Mouse (Mus musculus) CH12.LX (cell line): ENCODE measurements around the gene Slu7. TPM values are rescaled to one million over a fixed set of nuclear protein-coding genes. Genes with fewer than 3 reads are reported as not detected.

Experiments
- DNase-seq: peaks from one replicate; pipeline ENCODE4 v3.0.0-alpha.2; 2013; ENCODE audit errors: extremely low read depth
- H3K27ac ChIP-seq: 2 replicates; pipeline ENCODE4 v1.5.1; 2012; ENCODE audit warnings: low read depth, mild to moderate bottlenecking, control low read depth, moderate library complexity; ENCODE audit not compliant: insufficient read depth
- H3K27me3 ChIP-seq: replicated peaks from 2 replicates; pipeline ENCODE3; 2012; ENCODE audit warnings: inconsistent platforms
- H3K36me3 ChIP-seq, 2 experiments: replicated peaks in 1 of 2; 2 replicates each; pipeline versions ENCODE3 to v1.6.1; 2012; ENCODE audit warnings: inconsistent platforms in 1 of 2, low read length in 1 of 2, mild to moderate bottlenecking in 1 of 2, mixed read lengths in 1 of 2, moderate library complexity in 1 of 2; ENCODE audit not compliant: control insufficient read depth in 1 of 2, insufficient read depth in 1 of 2
- H3K4me1 ChIP-seq, 2 experiments: 2 replicates each; pipeline ENCODE4 v1.6.1; 2012; ENCODE audit warnings: inconsistent platforms in 1 of 2, moderate library complexity in 1 of 2; ENCODE audit not compliant: insufficient read depth in 2 of 2, control insufficient read depth in 1 of 2
- H3K4me2 ChIP-seq: 2 replicates; pipeline ENCODE4 v1.6.1; 2012; ENCODE audit warnings: low read depth, mild to moderate bottlenecking, control low read depth; ENCODE audit not compliant: poor library complexity, insufficient read depth, severe bottlenecking
- H3K4me3 ChIP-seq, 3 experiments: fragments of 150-350 bp in 1 of 3; sonication (generic) in 1 of 3; replicated peaks in 1 of 3; 2 replicates each; pipeline versions ENCODE3 to v1.5.1; 2011 to 2012; ENCODE audit warnings: low read depth in 2 of 3, low read length in 2 of 3, mild to moderate bottlenecking in 2 of 3, moderate library complexity in 2 of 3, control low read depth in 1 of 3, improper control_type of control experiment in 1 of 3, inconsistent platforms in 1 of 3, mixed read lengths in 1 of 3; ENCODE audit not compliant: poor library complexity in 1 of 3
- H3K79me2 ChIP-seq: replicated peaks from 2 replicates; pipeline ENCODE4 v1.6.1; 2012; ENCODE audit warnings: mild to moderate bottlenecking, moderate library complexity; ENCODE audit not compliant: control insufficient read depth, poor library complexity, insufficient read depth, severe bottlenecking; ENCODE audit errors: extremely low read depth
- H3K9ac ChIP-seq: 2 replicates; pipeline ENCODE4 v1.6.1; 2012; ENCODE audit warnings: low read depth, mild to moderate bottlenecking, control low read depth, moderate library complexity; ENCODE audit not compliant: insufficient read depth
- H3K9me3 ChIP-seq: replicated peaks from 2 replicates; pipeline ENCODE3; 2012; ENCODE audit warnings: low read length, inconsistent platforms, mixed read lengths
- CHD1 ChIP-seq: IDR thresholded peaks from 2 replicates; pipeline ENCODE4 v1.6.1; 2012; ENCODE audit warnings: low read depth, low read length, improper control_type of control experiment, inconsistent platforms
- CHD2 ChIP-seq: IDR thresholded peaks from 2 replicates; pipeline ENCODE4 v1.6.1; 2011; ENCODE audit warnings: low read length, improper control_type of control experiment
- CTCF ChIP-seq, 2 experiments: IDR thresholded peaks in 1 of 2; conservative IDR thresholded peaks in 1 of 2; 2 replicates each; pipeline ENCODE4 v1.5.1; 2011 to 2012; ENCODE audit warnings: low read depth in 2 of 2, low read length in 2 of 2, improper control_type of control experiment in 1 of 2, inconsistent platforms in 1 of 2, mild to moderate bottlenecking in 1 of 2, moderate library complexity in 1 of 2
- ELF1 ChIP-seq: IDR thresholded peaks from 2 replicates; pipeline ENCODE4 v1.6.1; 2014; ENCODE audit warnings: low read depth, mild to moderate bottlenecking, inconsistent platforms, low read length, improper control_type of control experiment
- EP300 ChIP-seq: IDR thresholded peaks from 2 replicates; pipeline ENCODE4 v1.6.1; 2011; ENCODE audit warnings: low read length, improper control_type of control experiment
- JUND ChIP-seq: conservative IDR thresholded peaks from 2 replicates; pipeline ENCODE4 v1.6.1; 2011; ENCODE audit warnings: low read depth, low read length, improper control_type of control experiment
- KAT2A ChIP-seq: IDR thresholded peaks from 2 replicates; pipeline ENCODE4 v1.6.1; 2012; ENCODE audit warnings: low read length, improper control_type of control experiment, inconsistent platforms; ENCODE audit not compliant: insufficient replicate concordance
- MAX ChIP-seq: IDR thresholded peaks from 2 replicates; pipeline ENCODE4 v1.6.1; 2011; ENCODE audit warnings: low read length, improper control_type of control experiment
- MEF2A ChIP-seq: IDR thresholded peaks from 2 replicates; pipeline ENCODE4 v1.6.1; 2014; ENCODE audit warnings: low read depth, mild to moderate bottlenecking, inconsistent platforms, low read length, improper control_type of control experiment, borderline replicate concordance
- MXI1 ChIP-seq: IDR thresholded peaks from 2 replicates; pipeline ENCODE4 v1.6.1; 2011; ENCODE audit warnings: mild to moderate bottlenecking, low read depth, low read length, improper control_type of control experiment
- MYC ChIP-seq: IDR thresholded peaks from 2 replicates; pipeline ENCODE4 v1.6.1; 2011; ENCODE audit warnings: low read depth, mild to moderate bottlenecking, improper control_type of control experiment, low read length
- NELFE ChIP-seq: IDR thresholded peaks from 2 replicates; pipeline ENCODE4 v1.6.1; 2011; ENCODE audit warnings: low read depth, low read length, improper control_type of control experiment
- PAX5 ChIP-seq: IDR thresholded peaks from 2 replicates; pipeline ENCODE4 v1.6.1; 2012; ENCODE audit warnings: low read length, inconsistent platforms, mixed read lengths
- POLR2AphosphoS2 ChIP-seq: IDR thresholded peaks from 2 replicates; pipeline ENCODE4 v1.6.1; 2011; ENCODE audit warnings: low read depth, low read length, improper control_type of control experiment
- RAD21 ChIP-seq: IDR thresholded peaks from 2 replicates; pipeline ENCODE4 v1.6.1; 2011; ENCODE audit warnings: low read depth, mild to moderate bottlenecking, low read length, improper control_type of control experiment, moderate library complexity
- SMC3 ChIP-seq: IDR thresholded peaks from 2 replicates; pipeline ENCODE4 v1.6.1; 2011; ENCODE audit warnings: low read depth, low read length, improper control_type of control experiment
- TCF12 ChIP-seq: IDR thresholded peaks from 2 replicates; pipeline ENCODE4 v1.6.1; 2014; ENCODE audit warnings: low read depth, mild to moderate bottlenecking, inconsistent platforms, low read length, improper control_type of control experiment
- ZC3H11A ChIP-seq: IDR thresholded peaks from 2 replicates; pipeline ENCODE4 v1.6.1; 2012; ENCODE audit warnings: low read depth, mild to moderate bottlenecking, inconsistent platforms, low read length, improper control_type of control experiment
- ZNF384 ChIP-seq: IDR thresholded peaks from 2 replicates; pipeline ENCODE4 v1.6.1; 2012; ENCODE audit warnings: low read depth, low read length, improper control_type of control experiment, inconsistent platforms
- dilution Hi-C: fragments of 300-500 bp; cut with MboI; formaldehyde crosslinking; loops from 2 replicates; pipeline ENCODE4 v1.14.3; 2020; ENCODE audit warnings: low sequenced_read_pairs; ENCODE audit not compliant: extremely low pct_unique_long_range_greater_than_20kb, extremely low pct_ligation_motif_present
- in situ Hi-C: fragments of 300-500 bp; cut with MboI; formaldehyde crosslinking; loops from 3 replicates; pipeline ENCODE4 v1.14.3; 2019; ENCODE audit warnings: low sequenced_read_pairs, low pct_ligation_motif_present, low pct_unique_long_range_greater_than_20kb, mixed read lengths
- polyA plus RNA-seq: library from polyadenylated mRNA; unstranded; fragments of >175 nt; gene quantifications from 2 replicates; pipeline ENCODE4 v1.2.1, GENCODE M21; 2012; ENCODE audit warnings: low read depth; ENCODE audit not compliant: insufficient read length
- total RNA-seq, 2 experiments: library from RNA; depleted of rRNA; stranded (reverse); fragments of 300-350 nt in 1 of 2; fragments of >200 nt in 1 of 2; gene quantifications; 2 replicates each; pipeline ENCODE4 v1.2.3; 2012 to 2014

Gene Slu7
- total and polyA plus RNA-seq, 3 experiments, result 41.6 to 66.8 (median 60.3) TPM

GRCm38 (mm10) chr11:43452266-43452665, 18.7 kb downstream of the Slu7 start:
- in situ Hi-C loops, result no loop called here
- H3K4me2 ChIP-seq, result no peak overlapping the region
- DNase-seq, result no peak
- H3K27ac ChIP-seq, result no peak overlapping the region
- 0 out of 4 replicates have a peak, but pooled peaks cover 0 to 3% of the 10 kb centered on the region in 2 experiments for H3K4me1 ChIP-seq
- H3K36me3 ChIP-seq, result peaks cover 4 to 13% of the 10 kb centered on the region in 2 experiments
- H3K9me3 ChIP-seq, result peaks cover 5% of the 10 kb centered on the region
- no peak overlapping the region for H3K4me3 ChIP-seq
- no peaks in the 10 kb centered on the region for H3K79me2 ChIP-seq
- no peak overlapping the region for H3K9ac ChIP-seq
- TF ChIP-seq KAT2A, result no peak
- no peak for TF ChIP-seq MXI1
- peak in 1 of 2 experiments; percentile 27; a peak in 1 of 4 replicates for TF ChIP-seq CTCF (conservative IDR thresholded peaks at IDR 0.05 in 1 of 2, IDR thresholded peaks at IDR 0.05 in 1 of 2; ENCODE audit: low read depth in 2 of 2, low read length in 2 of 2)
- TF ChIP-seq CHD1, result no peak
- TF ChIP-seq RAD21, result peak; percentile 15
- TF ChIP-seq ZNF384, result no peak
- TF ChIP-seq, all 38 proteins: peak for 2
- dilution Hi-C loops, result no loop called here
- no peaks in the 10 kb centered on the region for H3K27me3 ChIP-seq

GRCm38 (mm10) chr11:43463204-43463603, 29.7 kb downstream of the Slu7 start:
- Histone ChIP-seq H3K27me3 (peaks cover 9% of the 10 kb centered on the region), H3K79me2 (no peaks in the 10 kb centered on the region), H3K9ac (no peak overlapping the region), H3K27ac (no peak overlapping the region), H3K4me3 (no peak overlapping the region), H3K4me1 (no peaks in the 10 kb centered on the region), H3K4me2 (no peak overlapping the region), H3K9me3 (peaks cover 3% of the 10 kb centered on the region), H3K36me3 (no peaks in the 10 kb centered on the region)
- DNase-seq, result no peak
- TF ChIP-seq RAD21 (no peak), TCF12 (no peak)
- dilution Hi-C loops (no loop called here), in situ Hi-C loops (no loop called here)

DNA sequence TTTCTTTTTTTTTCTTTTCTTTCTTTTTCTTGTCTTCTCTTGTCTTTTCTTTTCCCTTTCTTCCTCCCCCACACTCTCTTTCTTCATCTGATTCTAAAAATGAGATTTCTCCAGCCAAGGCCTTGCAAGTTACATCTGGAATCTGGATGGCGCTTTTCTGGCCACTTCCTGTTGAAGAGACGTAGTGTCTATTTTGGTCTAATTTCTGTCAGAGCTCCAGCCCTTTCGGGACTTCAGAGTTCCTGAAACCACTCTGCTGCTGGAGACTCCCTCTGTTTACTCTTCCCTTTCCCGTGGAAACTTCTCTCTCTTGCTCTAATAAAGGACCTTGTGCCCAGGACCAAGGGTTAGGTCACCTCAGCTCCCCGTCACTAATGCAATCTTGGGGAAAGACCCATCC, 36.6 kb downstream of the Slu7 start:
- Histone ChIP-seq H3K4me2 (no peak overlapping the region), H3K9ac (no peak overlapping the region), H3K9me3 (no peaks in the 10 kb centered on the region), H3K79me2 (no peaks in the 10 kb centered on the region), H3K4me3 (no peak overlapping the region), H3K36me3 (no peaks in the 10 kb centered on the region), H3K27ac (no peak overlapping the region), H3K4me1 (peaks cover 0 to 7% of the 10 kb centered on the region in 2 experiments; a peak in 1 of 4 replicates), H3K27me3 (peaks cover 7% of the 10 kb centered on the region)
- no peak for DNase-seq
- dilution Hi-C loops (no loop called here), in situ Hi-C loops (no loop called here)
- TF ChIP-seq MEF2A (no peak), CHD2 (no peak), NELFE (no peak), MYC (no peak), SMC3 (no peak), MAX (no peak), ZC3H11A (no peak), JUND (no peak), POLR2AphosphoS2 (no peak), ELF1 (no peak), PAX5 (no peak), EP300 (no peak)
- TF ChIP-seq, all 38 proteins: peak for 0
